Mouse (Mus musculus) ES-E14 (cell line): ENCODE measurements around the gene C9orf72.

Experiments
- CHD2 ChIP-seq: IDR thresholded peaks from 2 replicates; pipeline ENCODE4 v1.6.1; 2014; ENCODE audit warnings: mild to moderate bottlenecking, low read depth, low read length, inconsistent platforms
- HCFC1 ChIP-seq: IDR thresholded peaks from 2 replicates; pipeline ENCODE4 v1.6.1; 2012; ENCODE audit warnings: low read length, inconsistent platforms, borderline replicate concordance; ENCODE audit not compliant: insufficient read depth
- MAFK ChIP-seq: IDR thresholded peaks from 2 replicates; pipeline ENCODE4 v1.6.1; 2014; ENCODE audit warnings: mild to moderate bottlenecking, low read depth, low read length, inconsistent platforms; ENCODE audit not compliant: insufficient read depth
- ZC3H11A ChIP-seq: IDR thresholded peaks from 2 replicates; pipeline ENCODE4 v1.6.1; 2012; ENCODE audit warnings: low read depth, mild to moderate bottlenecking, inconsistent platforms, low read length, borderline replicate concordance
- ZNF384 ChIP-seq: IDR thresholded peaks from 2 replicates; pipeline ENCODE4 v1.6.1; 2012; ENCODE audit warnings: low read depth, low read length, inconsistent platforms

- TF ChIP-seq HCFC1: no peak
- no peak for TF ChIP-seq ZNF384
- no peak for TF ChIP-seq ZC3H11A
- no peak for TF ChIP-seq CHD2
- TF ChIP-seq MAFK: no peak
Observed at GRCm38 (mm10) chr4:35259006-35259405, 33.0 kb upstream of the C9orf72 start.
